Mouse (Mus musculus) forebrain, embryonic 11.5 days (tissue): ENCODE measurements around the gene Asap3. TPM values are rescaled to one million over a fixed set of nuclear protein-coding genes. Genes with fewer than 3 reads are reported as not detected.

Source experiments
- ATAC-seq: fragments of 200-750 bp; cut with Nextera tagmentation; replicated peaks from 2 replicates; pipeline ENCODE4 v1.8.0; 2017; ENCODE audit warnings: moderate TSS enrichment; ENCODE audit not compliant: low FRiP score
- DNase-seq: peaks from one replicate; pipeline ENCODE4 v3.0.0-alpha.2; 2017; ENCODE audit warnings: low spot score
- H3K27ac ChIP-seq: fragments of 300-500 bp; sonication (generic); 2 replicates; pipeline ENCODE4 v1.5.1; 2014; ENCODE audit warnings: low read depth, low read length
- H3K27me3 ChIP-seq: fragments of 300-500 bp; sonication (generic); 2 replicates; pipeline ENCODE4 v1.6.1; 2014; ENCODE audit warnings: mild to moderate bottlenecking, low read length, mixed read lengths; ENCODE audit not compliant: control insufficient read depth, insufficient read depth
- H3K36me3 ChIP-seq: fragments of 300-500 bp; sonication (generic); 2 replicates; pipeline ENCODE4 v1.6.1; 2014; ENCODE audit warnings: mild to moderate bottlenecking, low read length, moderate library complexity, mixed read lengths; ENCODE audit not compliant: control insufficient read depth, insufficient read depth
- H3K4me1 ChIP-seq: fragments of 300-500 bp; sonication (generic); replicated peaks from 2 replicates; pipeline ENCODE4 v1.6.1; 2014; ENCODE audit warnings: low read length, mixed read lengths; ENCODE audit not compliant: control insufficient read depth, insufficient read depth
- H3K4me2 ChIP-seq: fragments of 300-500 bp; sonication (generic); 2 replicates; pipeline ENCODE4 v1.6.1; 2014; ENCODE audit warnings: low read depth, mild to moderate bottlenecking, low read length, moderate library complexity, mixed read lengths; ENCODE audit not compliant: severe bottlenecking
- H3K4me3 ChIP-seq: fragments of 300-500 bp; sonication (generic); 2 replicates; pipeline ENCODE4 v1.5.1; 2014; ENCODE audit warnings: low read depth, low read length
- H3K9ac ChIP-seq: fragments of 300-500 bp; sonication (generic); 2 replicates; pipeline ENCODE4 v1.6.1; 2014; ENCODE audit warnings: low read length
- H3K9me3 ChIP-seq: fragments of 300-500 bp; sonication (generic); 2 replicates; pipeline ENCODE4 v1.6.1; 2016; ENCODE audit warnings: low read length, mixed read lengths; ENCODE audit not compliant: control insufficient read depth
- WGBS: fragments of 180-500 bp; shearing (Covaris S2); extraction: QIAGEN DNeasy Blood & Tissue Kit; methylation state at CpG from one replicate; pipeline ENCODE4 v1.1.7; 2014; 5-methylcytosine and 5-hydroxymethylcytosine counted together
- polyA plus RNA-seq: library from polyadenylated mRNA; unstranded; fragments of >200 nt; fragmentation: Nextera tagmentation; extraction: Ambion mirVana; gene quantifications from 2 replicates; pipeline ENCODE4 v1.2.1, GENCODE M21; 2014

The Asap3 gene
- polyA plus RNA-seq, 1 experiment from 2014 or later: 4.3 TPM

GRCm38 (mm10) chr4:136188973-136189737, 17.0 kb upstream of the Asap3 start:
- Histone ChIP-seq H3K4me2 (no peak overlapping the region), H3K4me1 (no peaks in the 10 kb centered on the region), H3K27ac (no peak overlapping the region), H3K27me3 (no peaks in the 10 kb centered on the region), H3K9ac (no peak overlapping the region), H3K9me3 (no peaks in the 10 kb centered on the region), H3K4me3 (no peak overlapping the region), H3K36me3 (peaks cover 3% of the 10 kb centered on the region; the same call in 1 of the 2 replicates)
- no peak for ATAC-seq
- WGBS: 84% methylated on average over 6 of the region's 6 CpGs
- DNase-seq: peak; percentile 51

- ATAC-seq (no peak), DNase-seq (no peak)
- no peaks in the 10 kb centered on the region for H3K9me3 ChIP-seq
- H3K27me3 ChIP-seq: no peaks in the 10 kb centered on the region
- no peak overlapping the region for H3K4me2 ChIP-seq
- WGBS: 92% methylated on average over 8 of the region's 8 CpGs
- H3K36me3 ChIP-seq: peaks cover 3% of the 10 kb centered on the region; the same call in 1 of the 2 replicates
- no peak overlapping the region for H3K9ac ChIP-seq
- H3K4me3 ChIP-seq: no peak overlapping the region
- H3K4me1 ChIP-seq: no peaks in the 10 kb centered on the region
- H3K27ac ChIP-seq: no peak overlapping the region
Observed at GRCm38 (mm10) chr4:136189912-136190311, 16.3 kb upstream of the Asap3 start.

- Histone ChIP-seq H3K4me1 (no peaks in the 10 kb centered on the region), H3K4me2 (no peak overlapping the region), H3K9me3 (no peaks in the 10 kb centered on the region), H3K9ac (no peak overlapping the region), H3K4me3 (no peak overlapping the region), H3K27me3 (no peaks in the 10 kb centered on the region), H3K36me3 (no peaks in the 10 kb centered on the region; the same call in 1 of the 2 replicates), H3K27ac (no peak overlapping the region)
- ATAC-seq (no peak), DNase-seq (no peak)
- WGBS: 89% methylated on average over 3 of the region's 3 CpGs
Observed at GRCm38 (mm10) chr4:136193571-136193970, 12.6 kb upstream of the Asap3 start.

- H3K36me3 ChIP-seq: no peaks in the 10 kb centered on the region; the same call in 1 of the 2 replicates
- no peak overlapping the region for H3K9ac ChIP-seq
- H3K27ac ChIP-seq: no peak overlapping the region
- H3K27me3 ChIP-seq: no peaks in the 10 kb centered on the region
- no peaks in the 10 kb centered on the region for H3K9me3 ChIP-seq
- no peaks in the 10 kb centered on the region for H3K4me1 ChIP-seq
- ATAC-seq (no peak), DNase-seq (no peak)
- 69% methylated on average over 7 of the region's 7 CpGs for WGBS
- H3K4me3 ChIP-seq: no peak overlapping the region
- H3K4me2 ChIP-seq: no peak overlapping the region
Observed at GRCm38 (mm10) chr4:136195029-136195428, 11.1 kb upstream of the Asap3 start.

GRCm38 (mm10) chr4:136195629-136196028, 10.5 kb upstream of the Asap3 start:
- Histone ChIP-seq H3K27me3 (no peaks in the 10 kb centered on the region), H3K27ac (no peak overlapping the region), H3K9me3 (no peaks in the 10 kb centered on the region), H3K36me3 (no peaks in the 10 kb centered on the region; the same call in 1 of the 2 replicates), H3K4me1 (no peaks in the 10 kb centered on the region), H3K9ac (no peak overlapping the region), H3K4me3 (no peak overlapping the region), H3K4me2 (no peak overlapping the region)
- 68% methylated on average over 9 of the region's 9 CpGs for WGBS
- DNase-seq: no peak
- ATAC-seq: no peak

GRCm38 (mm10) chr4:136196201-136196600, 10.0 kb upstream of the Asap3 start:
- no peak overlapping the region for H3K27ac ChIP-seq
- H3K4me1 ChIP-seq: no peaks in the 10 kb centered on the region
- WGBS: 89% methylated on average over 10 of the region's 10 CpGs
- DNase-seq: no peak
- H3K4me3 ChIP-seq: no peak overlapping the region
- H3K27me3 ChIP-seq: no peaks in the 10 kb centered on the region
- H3K4me2 ChIP-seq: no peak overlapping the region
- no peak for ATAC-seq
- no peaks in the 10 kb centered on the region for H3K9me3 ChIP-seq
- no peak overlapping the region for H3K9ac ChIP-seq
- H3K36me3 ChIP-seq: no peaks in the 10 kb centered on the region; the same call in 1 of the 2 replicates

GRCm38 (mm10) chr4:136198846-136199245, 7.3 kb upstream of the Asap3 start:
- H3K36me3 ChIP-seq: no peaks in the 10 kb centered on the region; the same call in 1 of the 2 replicates
- H3K4me3 ChIP-seq: no peak overlapping the region
- no peaks in the 10 kb centered on the region for H3K27me3 ChIP-seq
- no peak overlapping the region for H3K27ac ChIP-seq
- no peak for ATAC-seq
- 75% methylated on average over 7 of the region's 7 CpGs for WGBS
- no peaks in the 10 kb centered on the region for H3K4me1 ChIP-seq
- no peak overlapping the region for H3K9ac ChIP-seq
- DNase-seq: no peak
- no peaks in the 10 kb centered on the region for H3K9me3 ChIP-seq
- H3K4me2 ChIP-seq: no peak overlapping the region

GRCm38 (mm10) chr4:136199562-136200292, 6.4 kb upstream of the Asap3 start:
- DNase-seq: peak; percentile 55
- Histone ChIP-seq H3K27ac (no peak overlapping the region), H3K27me3 (no peaks in the 10 kb centered on the region), H3K4me3 (no peak overlapping the region), H3K9me3 (no peaks in the 10 kb centered on the region), H3K4me1 (no peaks in the 10 kb centered on the region), H3K36me3 (no peaks in the 10 kb centered on the region), H3K9ac (no peak overlapping the region), H3K4me2 (no peak overlapping the region)
- 36% methylated on average over 9 of the region's 9 CpGs for WGBS
- ATAC-seq: no peak
